Mouse (Mus musculus) stomach, postnatal 0 days (tissue): ENCODE results near the gene Ccdc12. TPM values are rescaled to one million over a fixed set of nuclear protein-coding genes. Genes with fewer than 3 reads are reported as not detected.

Source experiments
- ATAC-seq: fragments of 200-750 bp; cut with Nextera tagmentation; 2 replicates; pipeline ENCODE4 v1.8.0; 2017; ENCODE audit not compliant: low FRiP score, low TSS enrichment
- DNase-seq: peaks from one replicate; pipeline ENCODE4 v3.0.0-alpha.2; 2016; ENCODE audit warnings: low spot score
- H3K27ac ChIP-seq: fragments of 300-500 bp; sonication (generic); replicated peaks from 2 replicates; pipeline ENCODE4 v1.5.1; 2014; ENCODE audit warnings: mild to moderate bottlenecking, control low read depth
- H3K27me3 ChIP-seq: fragments of 300-500 bp; sonication (generic); 2 replicates; pipeline ENCODE4 v1.6.1; 2014; ENCODE audit warnings: low read length; ENCODE audit not compliant: control insufficient read depth, insufficient read depth
- H3K36me3 ChIP-seq: fragments of 300-500 bp; sonication (generic); 2 replicates; pipeline ENCODE4 v1.6.1; 2014; ENCODE audit warnings: low read length, mixed read lengths; ENCODE audit not compliant: control insufficient read depth, insufficient read depth
- H3K4me1 ChIP-seq: fragments of 300-500 bp; sonication (generic); replicated peaks from 2 replicates; pipeline ENCODE4 v1.6.1; 2014; ENCODE audit warnings: antibody characterized with exemption; ENCODE audit not compliant: control insufficient read depth, insufficient read depth
- H3K4me2 ChIP-seq: fragments of 300-500 bp; sonication (generic); replicated peaks from 2 replicates; pipeline ENCODE4 v1.6.1; 2014; ENCODE audit warnings: low read depth, mild to moderate bottlenecking, control low read depth, moderate library complexity
- H3K4me3 ChIP-seq: fragments of 300-500 bp; sonication (generic); 2 replicates; pipeline ENCODE4 v1.5.1; 2014; ENCODE audit warnings: low read depth, low read length, control low read depth
- H3K9ac ChIP-seq: fragments of 300-500 bp; sonication (generic); 2 replicates; pipeline ENCODE4 v1.6.1; 2014; ENCODE audit warnings: mild to moderate bottlenecking, low read length, control low read depth, mixed read lengths
- H3K9me3 ChIP-seq: fragments of 300-500 bp; sonication (generic); 2 replicates; pipeline ENCODE4 v1.6.1; 2016; ENCODE audit warnings: low read length; ENCODE audit not compliant: control insufficient read depth
- CTCF ChIP-seq: IDR thresholded peaks from 2 replicates; pipeline ENCODE4 v1.5.1; 2016; ENCODE audit warnings: antibody characterized with exemption, low read depth, mild to moderate bottlenecking, moderate library complexity
- EP300 ChIP-seq: optimal IDR thresholded peaks from 2 replicates; pipeline ENCODE3; 2016; ENCODE audit warnings: antibody characterized with exemption
- WGBS: fragments of 180-500 bp; shearing (Covaris S2); extraction: QIAGEN DNeasy Blood & Tissue Kit; methylation state at CpG from one replicate; pipeline ENCODE4 v1.1.7; 2014; 5-methylcytosine and 5-hydroxymethylcytosine counted together
- polyA plus RNA-seq: library from polyadenylated mRNA; unstranded; fragments of >200 nt; fragmentation: Nextera tagmentation; extraction: Ambion mirVana; gene quantifications from 2 replicates; pipeline ENCODE4 v1.2.1, GENCODE M21; 2015

The Ccdc12 gene
- polyA plus RNA-seq, 1 experiment from 2014 or later, result 139 TPM

GRCm38 (mm10) chr9:110750404-110751187 lies 94.3 kb downstream of the Ccdc12 start:
- Histone ChIP-seq H3K36me3 (no peaks in the 10 kb centered on the region), H3K4me2 (no peak overlapping the region), H3K27me3 (no peaks in the 10 kb centered on the region), H3K9ac (no peak overlapping the region), H3K9me3 (no peaks in the 10 kb centered on the region), H3K4me3 (no peak overlapping the region), H3K27ac (no peak overlapping the region), H3K4me1 (no peaks in the 10 kb centered on the region)
- DNase-seq (no peak), ATAC-seq (no peak)
- 24% methylated on average over 14 of the region's 14 CpGs for WGBS
- no peak for TF ChIP-seq EP300

- no peak overlapping the region for H3K27ac ChIP-seq
- WGBS, result 80% methylated on average over 5 of the region's 5 CpGs
- TF ChIP-seq EP300, result no peak
- no peak for TF ChIP-seq CTCF
Measured at GRCm38 (mm10) chr9:110751412-110751811, 95.1 kb downstream of the Ccdc12 start.

GRCm38 (mm10) chr9:110752917-110753435 lies 96.7 kb downstream of the Ccdc12 start:
- no peak for ATAC-seq
- Histone ChIP-seq H3K36me3 (no peaks in the 10 kb centered on the region), H3K27ac (no peak overlapping the region), H3K4me2 (no peak overlapping the region), H3K27me3 (no peaks in the 10 kb centered on the region), H3K9me3 (no peaks in the 10 kb centered on the region), H3K9ac (no peak overlapping the region), H3K4me1 (no peaks in the 10 kb centered on the region), H3K4me3 (no peak overlapping the region)
- 78% methylated on average over 4 of the region's 4 CpGs for WGBS
- no peak for DNase-seq
- TF ChIP-seq EP300 (no peak), CTCF (no peak)

More at GRCm38 (mm10) chr9:110751412-110751811, 95.1 kb downstream of the Ccdc12 start:
- Histone ChIP-seq H3K4me1 (no peaks in the 10 kb centered on the region), H3K27me3 (no peaks in the 10 kb centered on the region), H3K9me3 (no peaks in the 10 kb centered on the region), H3K4me3 (no peak overlapping the region), H3K4me2 (no peak overlapping the region), H3K9ac (no peak overlapping the region), H3K36me3 (no peaks in the 10 kb centered on the region)
- ATAC-seq, result no peak
- DNase-seq, result no peak

- no peak for ATAC-seq
Measured at GRCm38 (mm10) chr9:110753773-110754172, 97.5 kb downstream of the Ccdc12 start.

GRCm38 (mm10) chr9:110757816-110758215 lies 101.5 kb downstream of the Ccdc12 start:
- H3K27ac ChIP-seq, result no peak overlapping the region
- WGBS, result 85% methylated on average over 5 of the region's 5 CpGs
- H3K4me1 ChIP-seq, result 0 out of 2 replicates have a peak, but pooled peaks cover 2% of the 10 kb centered on the region
- H3K4me2 ChIP-seq, result no peak overlapping the region
- no peaks in the 10 kb centered on the region for H3K27me3 ChIP-seq
- no peak for DNase-seq
- no peak; the same call in 1 of the 2 replicates for ATAC-seq
- no peaks in the 10 kb centered on the region for H3K36me3 ChIP-seq
- no peak overlapping the region for H3K4me3 ChIP-seq
- no peak overlapping the region for H3K9ac ChIP-seq
- no peaks in the 10 kb centered on the region for H3K9me3 ChIP-seq
- TF ChIP-seq CTCF, result no peak
- TF ChIP-seq EP300, result no peak

More at GRCm38 (mm10) chr9:110753773-110754172, 97.5 kb downstream of the Ccdc12 start:
- no peak overlapping the region for H3K4me2 ChIP-seq
- 74% methylated on average over 4 of the region's 4 CpGs for WGBS
- H3K27me3 ChIP-seq, result no peaks in the 10 kb centered on the region
- H3K27ac ChIP-seq, result no peak overlapping the region
- H3K4me1 ChIP-seq, result 0 out of 2 replicates have a peak, but pooled peaks cover 2% of the 10 kb centered on the region
- no peak for DNase-seq
- H3K4me3 ChIP-seq, result no peak overlapping the region
- no peaks in the 10 kb centered on the region for H3K36me3 ChIP-seq
- H3K9ac ChIP-seq, result no peak overlapping the region
- no peaks in the 10 kb centered on the region for H3K9me3 ChIP-seq
- no peak for TF ChIP-seq CTCF
- no peak for TF ChIP-seq EP300

DNA sequence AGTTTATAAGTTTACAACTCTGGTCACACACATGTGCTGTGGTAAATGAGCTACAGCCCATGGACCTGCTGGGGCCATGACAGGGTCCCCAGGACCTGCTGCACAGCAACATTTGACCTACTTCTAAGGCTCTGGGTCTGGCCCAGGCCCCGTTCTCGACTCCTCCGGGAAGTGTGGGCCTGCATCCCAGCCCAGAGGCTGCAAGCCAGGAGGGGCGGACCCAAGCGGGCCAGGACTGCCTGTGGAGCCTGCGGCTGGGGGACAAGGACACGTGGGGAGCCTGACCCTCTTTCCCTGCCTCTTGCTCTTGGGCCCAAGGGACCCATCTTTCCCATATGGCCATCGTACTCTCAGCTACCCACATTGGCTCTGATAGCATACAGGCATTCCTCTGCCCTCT lies 102.3 kb downstream of the Ccdc12 start:
- Histone ChIP-seq H3K4me1 (0 out of 2 replicates have a peak, but pooled peaks cover 2% of the 10 kb centered on the region), H3K27me3 (no peaks in the 10 kb centered on the region), H3K36me3 (no peaks in the 10 kb centered on the region), H3K4me2 (no peak overlapping the region), H3K9me3 (no peaks in the 10 kb centered on the region), H3K4me3 (no peak overlapping the region), H3K9ac (no peak overlapping the region), H3K27ac (no peak overlapping the region)
- TF ChIP-seq CTCF (no peak), EP300 (no peak)
- 50% methylated on average over 8 of the region's 8 CpGs for WGBS
- DNase-seq (no peak), ATAC-seq (no peak)
